Mouse (Mus musculus): Measurements from ENCODE around the gene Gtf2ird1. TPM values are rescaled to one million over a fixed set of nuclear protein-coding genes. Genes with fewer than 3 reads are reported as not detected.

Gtf2ird1 gene
- polyA plus RNA-seq, 1 experiment from 2014 or later: 85.9 TPM

DNA sequence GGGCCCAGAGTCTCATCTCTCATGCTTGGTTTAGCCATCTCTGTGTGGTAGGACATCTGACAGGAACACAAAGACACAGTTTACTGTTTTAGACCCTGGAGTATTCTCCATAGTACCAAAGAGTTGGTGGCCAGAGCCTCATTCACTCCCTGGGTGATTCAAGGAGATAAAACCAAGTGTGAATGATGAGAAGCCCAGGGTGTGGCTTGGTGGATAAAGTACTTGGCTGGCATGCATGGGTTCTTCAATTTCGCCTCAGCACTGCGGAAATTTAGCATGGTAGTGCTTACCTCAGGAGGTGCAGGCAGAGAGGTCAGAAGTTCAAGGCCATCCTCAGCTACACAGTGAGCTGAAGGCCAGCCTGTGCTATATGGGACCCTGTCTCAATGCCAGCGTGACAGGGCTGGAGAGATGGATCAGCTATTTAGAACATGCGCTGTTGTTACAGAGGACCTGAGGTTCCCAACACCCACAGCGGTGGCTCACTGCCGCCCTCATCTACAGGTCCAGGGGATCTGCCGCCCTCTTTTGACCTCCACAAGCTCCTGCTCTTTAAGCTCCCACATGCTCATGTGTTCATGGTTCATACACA, 13.1 kb upstream of the Gtf2ird1 start:
- H3K9me3 ChIP-seq (ENCODE audit: control insufficient read depth, low read length): no peaks in the 10 kb centered on the region
- no peak overlapping the region for H3K27ac ChIP-seq (ENCODE audit: low read depth)
- H3K4me2 ChIP-seq (ENCODE audit: low read length): no peak overlapping the region
- H3K36me3 ChIP-seq (ENCODE audit: control insufficient read depth, insufficient read depth, low read length): no peaks in the 10 kb centered on the region
- peaks cover 11% of the 10 kb centered on the region for H3K4me1 ChIP-seq (replicated peaks; ENCODE audit: control insufficient read depth, insufficient read depth, low read length)
- DNase-seq (ENCODE audit: low spot score) (no peak), ATAC-seq (replicated peaks; ENCODE audit: low FRiP score, low TSS enrichment, low read depth) (no peak)
- no peak overlapping the region for H3K4me3 ChIP-seq (ENCODE audit: low read depth, low read length)
- 81% methylated on average over 7 of the region's 7 CpGs for WGBS
- no peak overlapping the region for H3K9ac ChIP-seq (ENCODE audit: low read length)
- H3K27me3 ChIP-seq (replicated peaks; ENCODE audit: control insufficient read depth, insufficient read depth, low read length): no peaks in the 10 kb centered on the region

DNA sequence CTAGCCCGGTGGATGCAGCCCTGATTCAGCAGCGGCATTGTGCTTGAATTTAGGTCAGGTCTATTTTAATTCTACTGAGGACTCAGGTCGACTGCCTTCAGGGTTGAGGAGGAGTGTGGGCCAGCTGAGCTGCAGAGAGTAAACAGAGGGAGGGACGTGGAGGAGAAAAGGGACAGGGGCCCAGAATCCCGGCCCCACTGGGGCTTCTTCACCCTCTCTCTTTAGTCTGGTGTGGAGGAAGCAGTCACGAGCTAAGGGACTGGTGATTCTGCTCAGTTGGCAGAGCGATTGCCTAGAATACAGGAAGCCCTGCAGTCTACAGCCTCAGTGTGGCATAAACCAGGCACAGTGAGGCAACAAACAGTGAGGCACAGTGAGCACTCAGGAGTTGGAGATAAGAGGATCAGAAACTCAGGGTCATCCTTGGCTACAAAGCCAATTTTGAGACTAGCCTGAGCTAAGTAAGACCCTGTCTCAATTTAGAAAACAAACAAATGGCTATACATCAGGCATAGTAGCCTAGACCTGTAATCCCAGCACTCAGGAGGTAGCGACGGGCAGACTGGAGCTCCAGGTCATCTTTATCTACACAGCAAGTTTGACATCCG, 11.7 kb upstream of the Gtf2ird1 start:
- Histone ChIP-seq H3K9ac (ENCODE audit: low read length) (no peak overlapping the region), H3K4me3 (ENCODE audit: low read depth, low read length) (no peak overlapping the region), H3K27me3 (replicated peaks; ENCODE audit: control insufficient read depth, insufficient read depth, low read length) (no peaks in the 10 kb centered on the region), H3K4me2 (ENCODE audit: low read length) (no peak overlapping the region), H3K4me1 (replicated peaks; ENCODE audit: control insufficient read depth, insufficient read depth, low read length) (peaks cover 11% of the 10 kb centered on the region), H3K36me3 (ENCODE audit: control insufficient read depth, insufficient read depth, low read length) (no peaks in the 10 kb centered on the region), H3K27ac (ENCODE audit: low read depth) (no peak overlapping the region), H3K9me3 (ENCODE audit: control insufficient read depth, low read length) (no peaks in the 10 kb centered on the region)
- ATAC-seq (replicated peaks; ENCODE audit: low FRiP score, low TSS enrichment, low read depth) (no peak), DNase-seq (ENCODE audit: low spot score) (no peak)
- WGBS: 63% methylated on average over 10 of the region's 10 CpGs

DNA sequence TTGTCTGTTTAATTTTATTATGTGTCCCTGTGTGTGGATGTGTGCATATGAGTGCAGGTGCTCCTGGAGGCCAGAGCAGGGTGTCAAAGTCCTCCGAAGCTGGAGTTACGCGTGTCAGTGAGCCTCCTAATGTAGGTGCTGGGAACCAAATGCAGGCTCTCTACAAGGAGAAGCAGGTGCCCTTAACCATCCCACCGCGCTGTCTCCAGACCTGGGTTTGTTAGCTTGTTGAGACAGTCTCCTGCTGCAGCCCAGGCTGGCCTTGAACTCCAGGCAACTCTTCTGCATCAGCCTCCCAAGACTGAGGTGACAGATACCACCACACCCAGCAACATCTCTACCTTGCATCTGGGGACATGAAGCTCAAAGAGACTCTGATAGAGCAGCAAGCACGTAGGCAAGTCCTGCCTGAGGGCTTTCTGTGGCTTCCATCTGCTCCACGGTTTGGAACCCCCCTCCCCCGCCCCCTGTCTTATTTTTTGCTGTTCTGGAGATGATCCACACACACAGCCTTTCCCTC, 10.6 kb upstream of the Gtf2ird1 start:
- ATAC-seq (replicated peaks; ENCODE audit: low FRiP score, low TSS enrichment, low read depth): no peak; the same call in 1 of the 2 replicates
- DNase-seq (ENCODE audit: low spot score): no peak
- Histone ChIP-seq H3K27ac (ENCODE audit: low read depth) (no peak overlapping the region), H3K9ac (ENCODE audit: low read length) (no peak overlapping the region), H3K27me3 (replicated peaks; ENCODE audit: control insufficient read depth, insufficient read depth, low read length) (no peaks in the 10 kb centered on the region), H3K36me3 (ENCODE audit: control insufficient read depth, insufficient read depth, low read length) (no peaks in the 10 kb centered on the region), H3K4me3 (ENCODE audit: low read depth, low read length) (no peak overlapping the region), H3K9me3 (ENCODE audit: control insufficient read depth, low read length) (no peaks in the 10 kb centered on the region), H3K4me1 (replicated peaks; ENCODE audit: control insufficient read depth, insufficient read depth, low read length) (peaks cover 11% of the 10 kb centered on the region), H3K4me2 (ENCODE audit: low read length) (no peak overlapping the region)
- 61% methylated on average over 8 of the region's 8 CpGs for WGBS

DNA sequence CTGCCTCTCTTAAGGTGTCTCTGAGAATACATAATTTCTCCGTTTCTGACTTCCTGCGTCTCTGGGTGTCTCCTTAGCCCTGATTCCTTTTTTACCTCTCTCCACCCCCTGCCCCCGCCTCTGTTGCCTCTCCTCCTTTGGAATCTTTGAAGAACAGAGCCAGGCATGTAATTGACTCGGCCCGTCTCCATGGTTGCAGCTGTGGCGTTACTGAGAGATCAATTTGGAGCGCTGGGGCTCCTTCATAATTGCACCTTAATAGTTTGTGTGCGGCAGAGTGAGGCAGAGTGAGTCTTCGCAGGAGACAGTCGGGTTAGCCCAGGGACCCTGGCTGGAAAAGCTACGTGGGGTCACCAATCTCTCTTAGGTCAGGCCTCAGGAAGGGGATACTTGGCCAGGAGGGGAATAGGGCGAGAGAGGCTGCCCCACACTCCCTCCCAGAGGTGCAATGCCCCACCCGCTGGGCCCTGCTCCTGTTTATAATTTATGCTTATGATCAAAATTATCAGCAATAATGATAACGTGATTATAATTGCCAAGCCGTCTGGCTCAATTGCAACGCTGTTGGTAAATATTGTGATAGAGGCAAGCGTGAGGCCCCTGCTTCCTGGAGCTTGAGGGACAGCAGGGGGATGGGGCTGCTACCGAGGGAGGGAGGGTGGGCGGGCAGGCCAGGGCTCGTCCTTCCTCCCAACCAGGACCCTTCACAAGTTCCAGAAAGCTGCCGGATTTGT, 9.9 kb upstream of the Gtf2ird1 start:
- DNase-seq (ENCODE audit: low spot score): no peak
- peaks cover 11% of the 10 kb centered on the region for H3K4me1 ChIP-seq (replicated peaks; ENCODE audit: control insufficient read depth, insufficient read depth, low read length)
- 26% methylated on average over 21 of the region's 21 CpGs for WGBS

DNA sequence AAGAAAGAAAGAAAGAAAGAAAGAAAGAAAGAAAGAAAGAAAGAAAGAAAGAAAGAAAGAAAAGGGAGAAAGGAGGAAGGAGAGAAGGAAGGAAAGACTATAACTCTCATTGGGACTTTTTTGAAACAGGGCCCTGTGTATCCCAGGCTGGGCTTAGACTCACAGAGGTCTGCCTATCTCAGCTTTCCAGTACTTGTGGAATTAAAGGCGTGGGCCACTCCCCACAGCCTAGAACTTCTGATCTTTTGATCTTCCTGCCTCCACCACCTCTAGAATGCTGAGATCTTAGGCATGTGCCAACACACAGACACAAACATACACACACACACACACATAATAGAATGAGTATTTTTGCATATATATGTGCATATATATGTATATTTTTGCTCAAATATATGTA, 8.7 kb upstream of the Gtf2ird1 start:
- Histone ChIP-seq H3K36me3 (ENCODE audit: control insufficient read depth, insufficient read depth, low read length) (no peaks in the 10 kb centered on the region), H3K27me3 (replicated peaks; ENCODE audit: control insufficient read depth, insufficient read depth, low read length) (no peaks in the 10 kb centered on the region), H3K9ac (ENCODE audit: low read length) (no peak overlapping the region), H3K9me3 (ENCODE audit: control insufficient read depth, low read length) (no peaks in the 10 kb centered on the region), H3K27ac (ENCODE audit: low read depth) (no peak overlapping the region), H3K4me2 (ENCODE audit: low read length) (no peak overlapping the region), H3K4me1 (replicated peaks; ENCODE audit: control insufficient read depth, insufficient read depth, low read length) (peaks cover 11% of the 10 kb centered on the region), H3K4me3 (ENCODE audit: low read depth, low read length) (no peak overlapping the region)
- 76% methylated on average over 1 of the region's 1 CpGs for whole genome bisulfite sequencing
- DNase-seq (ENCODE audit: low spot score) (no peak), ATAC-seq (replicated peaks; ENCODE audit: low FRiP score, low TSS enrichment, low read depth) (no peak)

More for the DNA sequence above, 9.9 kb upstream of the Gtf2ird1 start:
- Histone ChIP-seq H3K9ac (ENCODE audit: low read length) (no peak overlapping the region), H3K9me3 (ENCODE audit: control insufficient read depth, low read length) (no peaks in the 10 kb centered on the region), H3K4me3 (ENCODE audit: low read depth, low read length) (no peak overlapping the region), H3K4me2 (ENCODE audit: low read length) (no peak overlapping the region), H3K36me3 (ENCODE audit: control insufficient read depth, insufficient read depth, low read length) (no peaks in the 10 kb centered on the region), H3K27me3 (replicated peaks; ENCODE audit: control insufficient read depth, insufficient read depth, low read length) (no peaks in the 10 kb centered on the region), H3K27ac (ENCODE audit: low read depth) (no peak overlapping the region)
- no peak for ATAC-seq (replicated peaks; ENCODE audit: low FRiP score, low TSS enrichment, low read depth)

DNA sequence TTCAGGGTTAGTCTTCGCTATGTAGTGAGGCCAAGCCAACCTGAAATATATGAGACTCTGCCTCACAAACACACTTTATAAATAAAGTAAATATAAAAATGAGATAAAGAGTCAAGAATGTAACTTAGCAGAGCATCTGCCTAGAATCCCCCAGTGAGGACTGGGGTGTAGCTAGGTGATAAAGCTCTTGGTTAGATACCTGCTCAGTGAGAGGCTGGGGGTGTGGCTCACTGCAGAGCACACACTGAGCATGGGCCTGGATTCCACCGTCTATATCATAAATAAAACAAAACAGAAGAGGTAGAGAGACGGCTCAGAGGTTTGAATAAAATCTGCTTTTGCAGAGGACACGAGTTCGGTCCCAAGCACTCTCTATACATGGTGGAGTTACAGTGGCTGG, 7.7 kb upstream of the Gtf2ird1 start:
- Histone ChIP-seq H3K27ac (ENCODE audit: low read depth) (no peak overlapping the region), H3K4me3 (ENCODE audit: low read depth, low read length) (no peak overlapping the region), H3K9ac (ENCODE audit: low read length) (no peak overlapping the region), H3K4me2 (ENCODE audit: low read length) (no peak overlapping the region), H3K36me3 (ENCODE audit: control insufficient read depth, insufficient read depth, low read length) (no peaks in the 10 kb centered on the region), H3K4me1 (replicated peaks; ENCODE audit: control insufficient read depth, insufficient read depth, low read length) (peaks cover 11% of the 10 kb centered on the region), H3K27me3 (replicated peaks; ENCODE audit: control insufficient read depth, insufficient read depth, low read length) (no peaks in the 10 kb centered on the region), H3K9me3 (ENCODE audit: control insufficient read depth, low read length) (no peaks in the 10 kb centered on the region)
- WGBS: 63% methylated on average over 5 of the region's 5 CpGs
- DNase-seq (ENCODE audit: low spot score) (no peak), ATAC-seq (replicated peaks; ENCODE audit: low FRiP score, low TSS enrichment, low read depth) (no peak)

DNA sequence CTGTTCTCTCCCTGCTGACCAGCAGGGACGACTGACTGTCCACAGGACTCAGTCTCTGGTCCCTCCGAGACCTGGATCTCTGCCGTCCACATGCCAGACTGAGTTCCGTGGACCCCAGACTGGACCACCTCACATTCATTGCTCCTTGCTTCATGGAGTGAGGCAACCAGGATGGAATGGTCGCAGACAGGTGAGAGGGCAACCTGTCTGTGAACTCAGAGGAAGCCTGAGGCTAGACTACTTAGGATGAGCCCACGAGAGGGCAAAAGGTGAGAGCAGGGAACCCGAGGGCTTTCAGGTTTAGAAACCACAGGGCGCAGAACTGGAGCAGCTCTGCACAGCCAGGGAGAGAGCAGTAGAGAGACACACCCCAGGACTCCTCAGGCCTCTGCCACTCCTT, 6.2 kb upstream of the Gtf2ird1 start:
- Histone ChIP-seq H3K27ac (ENCODE audit: low read depth) (no peak overlapping the region), H3K27me3 (replicated peaks; ENCODE audit: control insufficient read depth, insufficient read depth, low read length) (no peaks in the 10 kb centered on the region), H3K9me3 (ENCODE audit: control insufficient read depth, low read length) (no peaks in the 10 kb centered on the region), H3K4me3 (ENCODE audit: low read depth, low read length) (no peak overlapping the region), H3K9ac (ENCODE audit: low read length) (no peak overlapping the region), H3K4me1 (replicated peaks; ENCODE audit: control insufficient read depth, insufficient read depth, low read length) (peaks cover 11% of the 10 kb centered on the region), H3K36me3 (ENCODE audit: control insufficient read depth, insufficient read depth, low read length) (no peaks in the 10 kb centered on the region), H3K4me2 (ENCODE audit: low read length) (no peak overlapping the region)
- 83% methylated on average over 8 of the region's 8 CpGs for WGBS
- ATAC-seq (replicated peaks; ENCODE audit: low FRiP score, low TSS enrichment, low read depth): no peak
- DNase-seq (ENCODE audit: low spot score): no peak

DNA sequence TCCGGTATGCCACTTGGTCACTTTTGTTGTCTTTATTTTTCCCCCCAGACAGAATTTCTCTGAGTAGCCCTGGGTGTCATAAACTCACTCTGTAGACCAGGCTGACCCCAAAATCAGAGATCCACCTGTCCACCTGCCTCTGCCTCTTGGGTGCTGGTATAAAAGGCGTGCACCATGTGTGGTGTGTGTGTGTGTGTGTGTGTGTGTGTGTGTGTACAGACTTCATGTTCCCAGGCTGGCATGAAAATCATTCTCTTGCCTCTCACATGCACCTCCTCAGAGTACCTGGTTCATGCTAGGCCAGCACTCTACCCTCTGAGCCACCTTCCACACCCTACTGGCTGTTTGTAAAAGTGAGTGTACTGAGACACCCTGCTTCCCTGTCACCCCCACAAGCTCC, 5.8 kb upstream of the Gtf2ird1 start:
- WGBS: 74% methylated on average over 2 of the region's 2 CpGs
- Histone ChIP-seq H3K4me1 (replicated peaks; ENCODE audit: control insufficient read depth, insufficient read depth, low read length) (peaks cover 11% of the 10 kb centered on the region), H3K27ac (ENCODE audit: low read depth) (no peak overlapping the region), H3K4me2 (ENCODE audit: low read length) (no peak overlapping the region), H3K4me3 (ENCODE audit: low read depth, low read length) (no peak overlapping the region), H3K9me3 (ENCODE audit: control insufficient read depth, low read length) (no peaks in the 10 kb centered on the region), H3K27me3 (replicated peaks; ENCODE audit: control insufficient read depth, insufficient read depth, low read length) (no peaks in the 10 kb centered on the region), H3K36me3 (ENCODE audit: control insufficient read depth, insufficient read depth, low read length) (no peaks in the 10 kb centered on the region), H3K9ac (ENCODE audit: low read length) (no peak overlapping the region)
- no peak for ATAC-seq (replicated peaks; ENCODE audit: low FRiP score, low TSS enrichment, low read depth)
- DNase-seq (ENCODE audit: low spot score): no peak
